In the genomic region with DNA sequence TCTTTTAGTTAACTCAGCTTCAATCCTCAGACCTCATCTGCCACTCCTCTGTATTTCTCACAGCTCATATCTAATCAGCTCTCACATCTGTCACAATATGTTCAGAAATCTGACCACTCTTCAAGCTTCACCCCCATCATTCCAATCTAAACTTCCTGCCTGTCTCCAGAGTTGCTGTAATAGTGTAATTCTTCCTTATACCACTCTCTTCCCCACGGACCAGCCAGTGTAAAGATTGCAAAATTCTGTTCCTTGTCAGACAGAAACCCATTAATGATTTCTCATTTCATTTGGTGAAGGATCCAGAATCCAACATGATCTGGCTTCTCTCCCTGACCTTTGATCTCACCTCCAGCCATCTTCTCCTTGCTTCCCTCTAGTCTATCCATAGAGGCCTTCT, we compare ENCODE assay signal across 18 mouse cellular contexts.
"Had no signal": no experiment of that assay in that cellular context is flagged by ENCODE, and none has a peak within 500 bp of the region (broad histone marks: within the 10 kb centered on the region; RNA-seq: fewer than 3 reads in every experiment).

No protein-coding gene starts in this region.

- H3K4me1 ChIP-seq: lung, embryonic 15.5 days; midbrain, embryonic 10.5 days; midbrain, embryonic 12.5 days; neural tube, embryonic 13.5 days; neural tube, embryonic 15.5 days had no signal

- H3K4me3 ChIP-seq: lung, embryonic 15.5 days; midbrain, embryonic 10.5 days; midbrain, embryonic 12.5 days; myocyte; neural tube, embryonic 13.5 days; neural tube, embryonic 15.5 days had no signal

- H3K4me2 ChIP-seq: lung, embryonic 15.5 days; midbrain, embryonic 12.5 days; neural tube, embryonic 13.5 days; neural tube, embryonic 15.5 days had no signal

- H3K27me3 ChIP-seq: lung, embryonic 15.5 days; midbrain, embryonic 12.5 days; neural tube, embryonic 13.5 days; neural tube, embryonic 15.5 days had no signal

- H3K36me3 ChIP-seq: lung, embryonic 15.5 days; midbrain, embryonic 10.5 days; midbrain, embryonic 12.5 days; neural tube, embryonic 13.5 days; neural tube, embryonic 15.5 days had no signal

- DNase-seq: lung, adult 2 months; lung, postnatal 10 days; lung, postnatal 4 days; midbrain, embryonic 14.5 days; retina, postnatal 1 day; right cerebral cortex, postnatal 25 days; right cerebral cortex, postnatal 4 days; spleen, adult 18-20 months; thymus, adult 18-20 months; thymus, postnatal 14 days; thymus, postnatal 36 days had no signal

- H3K9ac ChIP-seq: lung, embryonic 15.5 days; midbrain, embryonic 12.5 days; neural tube, embryonic 13.5 days; neural tube, embryonic 15.5 days had no signal

- H3K27ac ChIP-seq: lung, embryonic 15.5 days; midbrain, embryonic 10.5 days; midbrain, embryonic 12.5 days; neural tube, embryonic 13.5 days; neural tube, embryonic 15.5 days had no signal

- H3K9me3 ChIP-seq: lung, embryonic 15.5 days; midbrain, embryonic 10.5 days; midbrain, embryonic 12.5 days; neural tube, embryonic 13.5 days; neural tube, embryonic 15.5 days had no signal

- ATAC-seq: midbrain, embryonic 16.5 days had no signal
